Mouse (Mus musculus) embryonic facial prominence, embryonic 12.5 days (tissue): ENCODE results near the gene Foxe3. TPM values are rescaled to one million over a fixed set of nuclear protein-coding genes. Genes with fewer than 3 reads are reported as not detected.

Experiments used
- ATAC-seq: fragments of 200-750 bp; cut with Nextera tagmentation; 2 replicates; pipeline ENCODE4 v1.8.0; 2017; ENCODE audit not compliant: insufficient number of reproducible peaks, insufficient read depth, low FRiP score, low TSS enrichment
- H3K27ac ChIP-seq: fragments of 300-500 bp; sonication (generic); 2 replicates; pipeline ENCODE4 v1.5.1; 2016; ENCODE audit warnings: mild to moderate bottlenecking
- H3K27me3 ChIP-seq: fragments of 300-500 bp; sonication (generic); 2 replicates; pipeline ENCODE4 v1.6.1; 2016; ENCODE audit warnings: mild to moderate bottlenecking, moderate library complexity
- H3K36me3 ChIP-seq: fragments of 300-500 bp; sonication (generic); 2 replicates; pipeline ENCODE4 v1.6.1; 2016; ENCODE audit warnings: mild to moderate bottlenecking
- H3K4me1 ChIP-seq: fragments of 300-500 bp; sonication (generic); 2 replicates; pipeline ENCODE4 v1.6.1; 2016
- H3K4me2 ChIP-seq: fragments of 300-500 bp; sonication (generic); replicated peaks from 2 replicates; pipeline ENCODE4 v1.6.1; 2016; ENCODE audit warnings: mild to moderate bottlenecking, moderate library complexity
- H3K4me3 ChIP-seq: fragments of 300-500 bp; sonication (generic); 2 replicates; pipeline ENCODE4 v1.5.1; 2016; ENCODE audit warnings: mild to moderate bottlenecking
- H3K9ac ChIP-seq: fragments of 300-500 bp; sonication (generic); 2 replicates; pipeline ENCODE4 v1.6.1; 2016; ENCODE audit warnings: mild to moderate bottlenecking, moderate library complexity
- H3K9me3 ChIP-seq: fragments of 300-500 bp; sonication (generic); 2 replicates; pipeline ENCODE4 v1.6.1; 2016; ENCODE audit warnings: mild to moderate bottlenecking, moderate library complexity
- WGBS: fragments of 180-500 bp; shearing (Covaris S2); methylation state at CpG from one replicate; pipeline ENCODE4 v1.1.7; 2016; 5-methylcytosine and 5-hydroxymethylcytosine counted together
- polyA plus RNA-seq: library from polyadenylated mRNA; unstranded; fragments of >200 nt; fragmentation: Nextera tagmentation; extraction: Ambion mirVana; gene quantifications from 2 replicates; pipeline ENCODE4 v1.2.1, GENCODE M21; 2016

Gene Foxe3
- polyA plus RNA-seq, 1 experiment from 2014 or later = 1.5 TPM

GRCm38 (mm10) chr4:114916056-114916455 is 9.8 kb downstream of the Foxe3 start:
- H3K36me3 ChIP-seq = no peaks in the 10 kb centered on the region
- H3K27me3 ChIP-seq = peaks cover 65% of the 10 kb centered on the region
- H3K27ac ChIP-seq = no peak overlapping the region
- WGBS = 48% methylated on average over 4 of the region's 4 CpGs
- H3K4me1 ChIP-seq = peaks cover 14% of the 10 kb centered on the region; the same call in 1 of the 2 replicates
- no peak overlapping the region for H3K4me2 ChIP-seq
- no peak for ATAC-seq
- H3K4me3 ChIP-seq = no peak overlapping the region
- no peaks in the 10 kb centered on the region for H3K9me3 ChIP-seq
- H3K9ac ChIP-seq = no peak overlapping the region

- Histone ChIP-seq H3K9ac (no peak overlapping the region), H3K27me3 (peaks cover 81% of the 10 kb centered on the region), H3K4me1 (peaks cover 14% of the 10 kb centered on the region; the same call in 1 of the 2 replicates), H3K4me2 (0 out of 2 replicates have a peak overlapping the region, but pooled peaks have one; percentile 36), H3K27ac (no peak overlapping the region), H3K9me3 (no peaks in the 10 kb centered on the region), H3K36me3 (no peaks in the 10 kb centered on the region), H3K4me3 (no peak overlapping the region)
- 4% methylated on average over 13 of the region's 13 CpGs for WGBS
- 0 out of 2 replicates have a peak, but pooled peaks have one; percentile 17 for ATAC-seq
Observed at GRCm38 (mm10) chr4:114913594-114913962, 12.2 kb downstream of the Foxe3 start.

GRCm38 (mm10) chr4:114912705-114913593 is 12.9 kb downstream of the Foxe3 start:
- Histone ChIP-seq H3K27ac (no peak overlapping the region), H3K27me3 (peaks cover 87% of the 10 kb centered on the region), H3K4me2 (peak overlapping the region; percentile 36), H3K9me3 (no peaks in the 10 kb centered on the region), H3K9ac (peak overlapping the region; percentile 17), H3K36me3 (no peaks in the 10 kb centered on the region), H3K4me1 (peaks cover 16% of the 10 kb centered on the region; the same call in 1 of the 2 replicates), H3K4me3 (peak overlapping the region; percentile 16; the same call in 1 of the 2 replicates)
- 9% methylated on average over 35 of the region's 35 CpGs for WGBS
- 0 out of 2 replicates have a peak, but pooled peaks have one; percentile 8 for ATAC-seq

- Histone ChIP-seq H3K9ac (peak overlapping the region; percentile 42), H3K4me2 (peak overlapping the region; percentile 74), H3K27ac (peak overlapping the region; percentile 88; the same call in 1 of the 2 replicates), H3K27me3 (peaks cover 92% of the 10 kb centered on the region), H3K36me3 (no peaks in the 10 kb centered on the region), H3K9me3 (no peaks in the 10 kb centered on the region), H3K4me1 (peaks cover 19% of the 10 kb centered on the region; the same call in 1 of the 2 replicates), H3K4me3 (peak overlapping the region; percentile 54)
- WGBS = 2% methylated on average over 20 of the region's 20 CpGs
- no peak for ATAC-seq
Observed at GRCm38 (mm10) chr4:114909602-114910484, 16.0 kb downstream of the Foxe3 start.

DNA sequence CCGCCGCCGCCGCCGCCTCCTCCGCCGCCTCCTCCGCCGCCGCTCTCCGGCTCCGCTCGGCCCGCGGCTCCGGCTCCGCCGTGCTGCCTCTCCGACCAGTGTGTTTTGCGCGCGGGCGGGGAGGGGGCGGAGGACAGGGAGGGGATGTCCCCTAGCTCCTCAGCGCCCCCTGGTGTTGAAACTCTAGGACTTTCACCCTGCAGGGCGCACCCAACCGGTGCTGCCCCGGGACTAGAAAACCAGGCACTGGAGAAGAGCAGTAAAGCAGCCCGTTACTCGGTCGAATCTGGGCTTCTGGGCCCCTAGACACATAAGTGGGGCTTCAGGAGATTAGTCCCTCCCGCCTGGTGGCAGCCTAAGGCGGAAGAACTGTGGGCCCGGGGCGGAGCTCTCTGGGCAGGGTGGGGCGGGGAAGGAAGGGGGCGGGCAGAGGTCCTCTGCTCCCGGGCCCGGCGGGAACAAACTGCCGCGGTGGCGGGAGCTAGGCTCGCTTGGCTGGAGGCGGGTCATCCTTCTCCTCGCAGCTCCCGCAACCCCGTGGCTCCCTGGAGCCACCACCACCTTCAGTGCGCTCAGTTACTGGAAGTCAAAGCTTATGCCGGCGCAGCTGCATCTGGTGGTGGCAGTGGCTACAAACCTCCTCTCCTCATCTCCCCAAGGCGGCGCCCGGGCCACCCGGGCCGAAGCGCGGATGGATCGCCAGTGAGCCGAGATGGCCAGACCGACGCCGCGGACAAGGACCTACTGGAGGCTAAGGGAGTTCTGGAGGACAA is 16.8 kb downstream of the Foxe3 start, which contains the start of gene Foxd2:
TSS of gene Foxd2 (minus strand) at position 45 of the 773 bp plus-strand sequence.
- peak within 1 kb of the TSS; percentile 88 for H3K27ac ChIP-seq
- peak; percentile 68 for ATAC-seq
- peaks cover 90% of the 10 kb centered on the region for H3K27me3 ChIP-seq
- under 1% methylated on average over 58 of the region's 64 CpGs for WGBS
- H3K36me3 ChIP-seq = no peaks in the 10 kb centered on the region
- H3K9me3 ChIP-seq = no peaks in the 10 kb centered on the region
- H3K4me2 ChIP-seq = peak within 1 kb of the TSS; percentile 74
- peak within 1 kb of the TSS; percentile 54 for H3K4me3 ChIP-seq
- peaks cover 19% of the 10 kb centered on the region; the same call in 1 of the 2 replicates for H3K4me1 ChIP-seq
- peak within 1 kb of the TSS; percentile 72 for H3K9ac ChIP-seq

DNA sequence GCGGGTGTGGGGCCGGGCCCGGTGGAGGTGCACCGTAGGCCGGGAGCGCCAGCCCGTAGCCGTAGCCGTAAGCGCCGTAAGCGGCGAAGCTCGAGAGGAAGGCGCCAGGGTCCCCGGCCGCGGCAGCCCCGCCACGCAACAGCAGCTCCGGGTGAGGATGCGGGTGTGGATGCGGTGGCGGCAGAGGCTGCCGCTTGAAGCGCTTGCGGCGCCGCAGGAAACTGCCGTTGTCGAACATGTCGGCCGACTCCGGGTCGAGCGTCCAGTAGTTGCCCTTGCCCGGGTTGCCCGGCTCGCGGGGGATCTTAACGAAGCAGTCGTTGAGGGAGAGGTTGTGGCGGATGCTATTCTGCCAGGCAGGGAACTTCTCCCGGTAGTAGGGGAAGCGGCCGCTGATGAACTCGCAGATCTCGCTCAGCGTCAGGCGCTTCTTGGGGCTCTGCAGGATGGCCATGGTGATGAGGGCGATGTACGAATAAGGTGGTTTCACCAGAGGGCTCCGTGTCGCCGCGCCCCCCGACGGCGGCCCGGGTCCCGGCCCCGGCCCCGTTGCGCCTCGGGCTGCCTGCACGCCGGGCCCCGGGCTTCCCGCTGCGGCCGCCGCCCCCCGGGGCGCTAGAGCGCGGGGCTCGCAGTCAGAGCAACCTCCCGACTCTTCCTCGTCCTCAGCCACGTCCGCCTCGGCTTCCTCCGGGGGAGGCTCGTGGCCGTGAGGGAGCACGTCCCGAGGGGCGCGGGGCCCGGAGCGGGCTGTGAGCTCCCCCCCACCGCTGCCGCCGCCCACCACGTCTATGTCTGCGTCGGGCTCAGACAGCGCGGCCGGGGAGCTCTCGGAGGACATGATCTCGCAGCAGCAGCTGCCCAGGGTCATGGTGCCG is 17.6 kb downstream of the Foxe3 start:
- Histone ChIP-seq H3K4me2 (peak overlapping the region; percentile 74), H3K4me1 (peaks cover 12% of the 10 kb centered on the region; the same call in 1 of the 2 replicates), H3K27me3 (peaks cover 87% of the 10 kb centered on the region), H3K9ac (peak overlapping the region; percentile 72), H3K4me3 (peak overlapping the region; percentile 54), H3K27ac (peak overlapping the region; percentile 88), H3K9me3 (no peaks in the 10 kb centered on the region), H3K36me3 (no peaks in the 10 kb centered on the region)
- ATAC-seq = peak; percentile 4; the same call in 1 of the 2 replicates
- WGBS = under 1% methylated on average over 86 of the region's 103 CpGs

- Histone ChIP-seq H3K9ac (peak overlapping the region; percentile 72), H3K27me3 (peaks cover 78% of the 10 kb centered on the region), H3K4me3 (peak overlapping the region; percentile 54), H3K36me3 (no peaks in the 10 kb centered on the region), H3K4me2 (peak overlapping the region; percentile 74), H3K9me3 (no peaks in the 10 kb centered on the region), H3K27ac (peak overlapping the region; percentile 88), H3K4me1 (peaks cover 15% of the 10 kb centered on the region; the same call in 1 of the 2 replicates)
- WGBS = under 1% methylated on average over 73 of the region's 74 CpGs
- ATAC-seq = no peak
Observed at GRCm38 (mm10) chr4:114907056-114907917, 18.5 kb downstream of the Foxe3 start.

DNA sequence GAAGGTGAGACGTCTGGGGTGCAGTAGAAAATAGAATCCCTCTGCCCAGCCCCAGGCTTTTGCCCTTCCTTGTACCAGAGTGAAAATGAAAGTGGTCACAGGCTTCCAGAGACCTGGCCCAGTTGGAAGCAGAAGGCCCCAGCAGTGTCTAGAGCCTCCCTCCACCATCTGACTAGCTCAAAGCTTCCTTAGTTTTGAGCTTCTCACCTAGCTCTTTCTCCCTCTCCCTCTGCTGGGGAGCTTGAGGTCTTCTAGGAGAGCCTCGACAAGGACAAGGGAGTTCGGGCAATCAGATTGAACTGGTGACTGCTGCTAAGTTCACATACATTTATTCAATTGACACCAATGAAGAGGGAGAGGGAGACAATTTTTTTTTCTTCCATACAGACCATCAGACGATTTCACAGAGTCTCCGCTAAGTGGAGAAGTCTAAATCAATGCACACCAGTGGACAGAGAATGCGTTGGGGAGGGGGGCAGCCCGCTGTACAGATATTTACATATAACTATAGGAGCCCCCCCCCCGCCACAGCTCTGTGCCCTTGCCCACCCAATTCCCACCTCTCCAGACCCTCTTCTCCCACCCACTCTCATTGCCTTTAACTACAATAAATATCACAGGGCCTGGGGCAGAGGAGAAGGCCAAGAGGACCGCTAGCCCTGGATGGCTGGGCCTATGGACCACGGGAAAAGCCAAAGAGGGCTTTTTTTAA is 19.7 kb downstream of the Foxe3 start:
- no peak for ATAC-seq
- Histone ChIP-seq H3K27me3 (peaks cover 72% of the 10 kb centered on the region), H3K4me2 (peak overlapping the region; percentile 74), H3K4me1 (peaks cover 16% of the 10 kb centered on the region; the same call in 1 of the 2 replicates), H3K4me3 (peak overlapping the region; percentile 54), H3K27ac (no peak overlapping the region), H3K9me3 (no peaks in the 10 kb centered on the region), H3K36me3 (no peaks in the 10 kb centered on the region), H3K9ac (peak overlapping the region; percentile 72)
- 6% methylated on average over 10 of the region's 10 CpGs for WGBS

GRCm38 (mm10) chr4:114905501-114905900 is 20.3 kb downstream of the Foxe3 start:
- peak overlapping the region; percentile 54 for H3K4me3 ChIP-seq
- H3K4me2 ChIP-seq = peak overlapping the region; percentile 74
- peak overlapping the region; percentile 72 for H3K9ac ChIP-seq
- peaks cover 72% of the 10 kb centered on the region for H3K27me3 ChIP-seq
- no peaks in the 10 kb centered on the region for H3K9me3 ChIP-seq
- ATAC-seq = no peak
- peaks cover 18% of the 10 kb centered on the region; the same call in 1 of the 2 replicates for H3K4me1 ChIP-seq
- WGBS = 39% methylated on average over 3 of the region's 3 CpGs
- H3K27ac ChIP-seq = no peak overlapping the region
- H3K36me3 ChIP-seq = no peaks in the 10 kb centered on the region
